Mouse (Mus musculus): ENCODE measurements at regions not wholly inside any gene's neighbourhood (a gene's known extent, or its start where the extent isn't known, plus 50 kb on each side); places are given as distances from the start of the nearest gene placed in this dataset.
"Not testable (repeated sequence)": the region's sequence is repeated elsewhere in the genome, so short reads cannot be mapped to it uniquely, and the experiment has no call there.

DNA sequence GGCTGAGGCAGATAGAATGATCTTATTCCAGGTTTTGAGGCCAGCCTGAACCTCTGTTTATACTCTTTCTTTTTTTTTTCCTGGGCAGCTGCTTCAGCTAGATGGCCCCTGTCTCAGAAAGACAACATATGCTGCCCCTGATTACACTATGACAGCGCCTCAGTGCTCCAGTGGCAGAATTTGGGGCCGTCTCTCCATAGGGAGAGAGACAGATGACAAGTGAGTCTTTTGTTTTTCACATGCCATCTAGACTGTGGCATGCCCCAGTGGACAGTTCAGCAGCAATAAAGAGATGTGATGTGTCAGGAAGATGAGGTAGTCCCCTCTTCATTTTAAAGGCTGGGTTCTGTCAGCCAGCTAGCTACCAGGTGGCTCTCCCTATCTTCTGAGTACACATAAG is 139.8 kb upstream of the 1700025G04Rik start:
- 30% methylated on average over 2 of the region's 2 CpGs for WGBS
- no peak for ATAC-seq (ENCODE audit: low read depth)
- no peak overlapping the region for H3K27ac ChIP-seq (ENCODE audit: low read depth, low read length)

DNA sequence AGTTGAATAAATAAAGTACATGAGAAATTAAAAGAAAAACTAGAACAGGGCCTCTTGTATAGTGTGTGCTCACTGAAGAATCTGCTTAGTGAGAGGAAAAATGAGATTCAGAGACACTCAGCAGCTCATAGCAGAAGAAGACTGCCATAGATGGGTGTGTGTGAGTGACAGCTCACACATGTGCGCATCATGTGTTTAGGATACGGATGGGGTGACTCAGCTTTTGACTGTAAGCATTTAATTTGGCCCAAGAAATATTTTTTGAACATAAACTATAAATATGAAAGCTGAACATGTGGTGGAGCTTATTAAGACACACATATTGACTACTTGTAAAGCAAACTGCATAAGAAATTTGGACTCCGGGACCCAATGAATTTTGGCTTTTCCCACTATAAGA is 136.1 kb upstream of the 1700025G04Rik start:
- Histone ChIP-seq H3K27ac (ENCODE audit: low read depth, low read length) (no peak overlapping the region), H3K9me3 (ENCODE audit: control insufficient read depth, low read length) (no peaks in the 10 kb centered on the region), H3K27me3 (ENCODE audit: control insufficient read depth, insufficient read depth, low read length) (no peaks in the 10 kb centered on the region), H3K4me2 (ENCODE audit: low read depth, low read length) (no peak overlapping the region), H3K36me3 (ENCODE audit: control insufficient read depth, insufficient read depth, low read length) (no peaks in the 10 kb centered on the region), H3K4me1 (ENCODE audit: control insufficient read depth, insufficient read depth, low read length) (no peaks in the 10 kb centered on the region), H3K9ac (replicated peaks; ENCODE audit: low read depth, low read length) (no peak overlapping the region), H3K4me3 (ENCODE audit: low read depth, low read length) (no peak overlapping the region)
- 94% methylated on average over 3 of the region's 3 CpGs for WGBS
- no peak for ATAC-seq (ENCODE audit: low read depth)

More for the DNA sequence above, 139.8 kb upstream of the 1700025G04Rik start:
- no peaks in the 10 kb centered on the region for H3K9me3 ChIP-seq (ENCODE audit: control insufficient read depth, low read length)
- H3K36me3 ChIP-seq (ENCODE audit: control insufficient read depth, insufficient read depth, low read length), result no peaks in the 10 kb centered on the region
- no peak overlapping the region for H3K4me3 ChIP-seq (ENCODE audit: low read depth, low read length)
- no peak overlapping the region for H3K9ac ChIP-seq (replicated peaks; ENCODE audit: low read depth, low read length)
- H3K4me2 ChIP-seq (ENCODE audit: low read depth, low read length), result no peak overlapping the region
- H3K4me1 ChIP-seq (ENCODE audit: control insufficient read depth, insufficient read depth, low read length), result no peaks in the 10 kb centered on the region
- no peaks in the 10 kb centered on the region for H3K27me3 ChIP-seq (ENCODE audit: control insufficient read depth, insufficient read depth, low read length)

DNA sequence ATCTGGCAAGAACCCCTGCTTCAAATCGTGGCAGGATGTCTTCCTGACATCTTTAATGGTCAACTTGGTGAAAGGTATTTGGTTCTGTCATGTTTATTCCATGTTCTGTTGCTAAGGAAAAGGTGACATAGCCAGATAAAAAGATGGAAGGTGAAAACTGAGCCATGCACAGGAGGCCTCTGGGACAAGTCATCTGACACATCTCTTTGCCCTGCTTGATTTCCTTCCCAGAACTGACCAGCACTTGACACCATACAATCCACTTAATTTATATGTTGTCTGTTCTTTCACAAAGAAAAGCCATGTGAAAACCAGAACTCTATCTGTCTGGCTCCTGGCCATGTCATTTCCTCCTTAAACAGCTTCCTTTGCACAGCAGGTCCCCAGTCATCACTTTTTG is 133.7 kb upstream of the 1700025G04Rik start:
- WGBS, result 76% methylated on average over 1 of the region's 1 CpGs
- Histone ChIP-seq H3K4me3 (ENCODE audit: low read depth, low read length) (no peak overlapping the region), H3K36me3 (ENCODE audit: control insufficient read depth, insufficient read depth, low read length) (no peaks in the 10 kb centered on the region), H3K9ac (replicated peaks; ENCODE audit: low read depth, low read length) (no peak overlapping the region), H3K4me1 (ENCODE audit: control insufficient read depth, insufficient read depth, low read length) (no peaks in the 10 kb centered on the region), H3K27ac (ENCODE audit: low read depth, low read length) (no peak overlapping the region), H3K4me2 (ENCODE audit: low read depth, low read length) (no peak overlapping the region), H3K9me3 (ENCODE audit: control insufficient read depth, low read length) (no peaks in the 10 kb centered on the region), H3K27me3 (ENCODE audit: control insufficient read depth, insufficient read depth, low read length) (no peaks in the 10 kb centered on the region)
- no peak for ATAC-seq (ENCODE audit: low read depth)

DNA sequence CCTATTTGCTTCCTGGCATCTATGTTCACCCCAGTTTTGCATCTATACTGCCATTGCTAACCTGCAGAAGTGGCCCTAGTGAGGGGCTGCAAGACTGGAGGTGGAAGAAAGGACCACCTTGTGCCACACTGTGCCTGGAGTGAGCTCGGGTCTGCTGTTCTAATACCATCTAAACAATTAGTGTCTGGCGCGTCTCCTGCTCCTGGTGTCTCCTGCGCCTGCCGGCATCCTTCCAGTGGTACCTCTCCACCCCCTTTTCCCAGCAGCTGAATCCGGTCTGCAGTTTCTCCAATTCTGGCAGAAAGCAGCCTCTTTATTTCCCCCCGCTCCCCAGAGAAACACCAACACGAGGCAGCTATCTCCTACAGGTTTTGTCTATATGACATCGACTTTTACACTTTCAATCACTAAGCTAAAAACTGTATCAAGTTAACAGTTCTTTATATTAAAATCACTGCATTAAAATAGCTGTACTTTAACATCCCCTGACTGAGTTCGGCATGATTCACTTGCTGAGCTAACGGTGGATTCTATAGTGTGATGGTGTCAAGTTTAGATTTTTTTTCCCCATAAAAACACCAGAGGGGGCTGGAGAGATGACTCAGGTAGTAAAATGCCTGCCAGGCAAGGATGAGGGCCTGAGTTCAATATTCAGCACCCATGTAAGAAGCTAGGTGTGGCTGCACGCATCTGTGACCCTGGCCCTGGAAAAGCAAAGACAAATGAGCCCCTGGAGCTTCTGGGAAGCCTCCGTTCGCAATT is 131.1 kb upstream of the 1700025G04Rik start:
- H3K4me2 ChIP-seq (ENCODE audit: low read depth, low read length), result no peak overlapping the region
- H3K27me3 ChIP-seq (ENCODE audit: control insufficient read depth, insufficient read depth, low read length), result no peaks in the 10 kb centered on the region
- H3K9ac ChIP-seq (replicated peaks; ENCODE audit: low read depth, low read length), result no peak overlapping the region
- H3K4me3 ChIP-seq (ENCODE audit: low read depth, low read length), result no peak overlapping the region
- H3K36me3 ChIP-seq (ENCODE audit: control insufficient read depth, insufficient read depth, low read length), result no peaks in the 10 kb centered on the region
- ATAC-seq (ENCODE audit: low read depth), result no peak
- no peaks in the 10 kb centered on the region for H3K4me1 ChIP-seq (ENCODE audit: control insufficient read depth, insufficient read depth, low read length)
- H3K9me3 ChIP-seq (ENCODE audit: control insufficient read depth, low read length), result no peaks in the 10 kb centered on the region
- 84% methylated on average over 14 of the region's 14 CpGs for WGBS
- H3K27ac ChIP-seq (ENCODE audit: low read depth, low read length), result no peak overlapping the region

DNA sequence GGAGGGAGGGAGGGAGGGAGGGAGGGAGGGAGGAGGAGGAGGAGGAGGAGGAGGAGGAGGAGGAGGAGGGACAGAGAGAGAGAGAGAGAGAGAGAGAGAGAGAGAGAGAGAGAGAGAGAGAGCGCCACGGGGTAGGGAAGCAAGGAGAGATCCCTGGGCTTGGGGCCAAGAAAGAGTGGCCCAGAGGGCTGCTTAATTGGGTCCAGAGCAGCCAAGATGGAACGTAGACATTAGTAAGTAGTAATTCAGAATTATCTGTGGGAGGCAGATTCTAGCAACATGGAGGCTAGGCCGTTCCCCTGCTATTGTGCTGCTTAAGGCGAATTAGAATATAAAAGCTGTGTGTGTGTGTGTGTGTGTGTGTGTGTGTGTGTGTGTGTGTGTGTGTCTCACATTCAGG is 129.8 kb upstream of the 1700025G04Rik start:
- WGBS, result 42% methylated on average over 5 of the region's 5 CpGs
- H3K4me3 ChIP-seq (ENCODE audit: low read depth, low read length); H3K4me1 ChIP-seq (ENCODE audit: control insufficient read depth, insufficient read depth, low read length); H3K27me3 ChIP-seq (ENCODE audit: control insufficient read depth, insufficient read depth, low read length); H3K36me3 ChIP-seq (ENCODE audit: control insufficient read depth, insufficient read depth, low read length); H3K27ac ChIP-seq (ENCODE audit: low read depth, low read length); H3K4me2 ChIP-seq (ENCODE audit: low read depth, low read length); H3K9me3 ChIP-seq (ENCODE audit: control insufficient read depth, low read length); H3K9ac ChIP-seq (replicated peaks; ENCODE audit: low read depth, low read length): not testable (repeated sequence)
- peak; percentile 61; the same call in 1 of the 2 replicates for ATAC-seq (ENCODE audit: low read depth)

DNA sequence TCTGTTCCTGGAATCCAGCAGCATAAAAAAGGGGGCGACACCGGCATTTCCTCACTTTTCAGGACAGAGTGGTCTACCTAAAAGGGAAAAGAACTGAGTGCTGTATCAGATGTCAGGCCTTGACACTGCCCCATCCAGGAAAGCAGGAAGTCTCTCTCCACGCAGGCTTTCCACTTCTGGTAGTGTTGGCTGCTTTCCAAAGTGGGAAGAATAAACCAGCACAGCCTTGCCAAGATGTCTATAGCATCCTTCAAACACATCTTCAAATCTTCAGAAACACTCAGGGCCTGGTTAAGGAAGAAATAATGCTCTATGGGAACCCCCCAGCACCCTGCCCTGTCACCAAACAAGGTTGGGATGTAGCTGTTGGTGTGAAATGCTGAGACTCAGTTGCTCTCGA is 127.5 kb upstream of the 1700025G04Rik start:
- ATAC-seq (ENCODE audit: low read depth), result no peak
- Histone ChIP-seq H3K27ac (ENCODE audit: low read depth, low read length) (no peak overlapping the region), H3K4me1 (ENCODE audit: control insufficient read depth, insufficient read depth, low read length) (no peaks in the 10 kb centered on the region), H3K9me3 (ENCODE audit: control insufficient read depth, low read length) (no peaks in the 10 kb centered on the region), H3K4me2 (ENCODE audit: low read depth, low read length) (no peak overlapping the region), H3K9ac (replicated peaks; ENCODE audit: low read depth, low read length) (no peak overlapping the region), H3K27me3 (ENCODE audit: control insufficient read depth, insufficient read depth, low read length) (no peaks in the 10 kb centered on the region), H3K4me3 (ENCODE audit: low read depth, low read length) (no peak overlapping the region), H3K36me3 (ENCODE audit: control insufficient read depth, insufficient read depth, low read length) (no peaks in the 10 kb centered on the region)
- 65% methylated on average over 4 of the region's 4 CpGs for WGBS

DNA sequence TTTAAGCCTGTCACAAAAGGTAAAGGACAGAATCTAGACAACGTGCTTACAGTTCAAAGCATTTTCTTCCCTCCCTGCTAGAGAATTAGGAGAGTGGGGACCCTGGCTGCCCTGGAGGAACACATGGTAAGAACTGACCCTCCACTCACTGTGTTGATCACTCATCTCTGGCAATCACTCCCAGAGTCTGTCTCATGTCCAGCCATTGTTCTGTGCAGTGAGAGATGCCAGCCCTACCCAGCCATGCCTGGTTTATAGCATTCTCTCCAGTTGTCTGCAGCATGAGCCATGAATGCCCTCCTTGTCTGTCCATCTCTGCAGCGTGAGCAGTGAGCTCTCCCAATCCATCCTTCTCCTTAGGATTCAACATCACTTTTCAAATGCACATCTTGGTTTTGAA is 124.5 kb upstream of the 1700025G04Rik start:
- H3K27ac ChIP-seq (ENCODE audit: low read depth, low read length), result no peak overlapping the region
- 74% methylated on average over 2 of the region's 2 CpGs for WGBS
- ATAC-seq (ENCODE audit: low read depth), result no peak
- H3K4me1 ChIP-seq (ENCODE audit: control insufficient read depth, insufficient read depth, low read length), result no peaks in the 10 kb centered on the region
- H3K9me3 ChIP-seq (ENCODE audit: control insufficient read depth, low read length), result no peaks in the 10 kb centered on the region
- H3K27me3 ChIP-seq (ENCODE audit: control insufficient read depth, insufficient read depth, low read length), result no peaks in the 10 kb centered on the region
- no peaks in the 10 kb centered on the region for H3K36me3 ChIP-seq (ENCODE audit: control insufficient read depth, insufficient read depth, low read length)
- no peak overlapping the region for H3K4me2 ChIP-seq (ENCODE audit: low read depth, low read length)
- no peak overlapping the region for H3K9ac ChIP-seq (replicated peaks; ENCODE audit: low read depth, low read length)
- H3K4me3 ChIP-seq (ENCODE audit: low read depth, low read length), result no peak overlapping the region

DNA sequence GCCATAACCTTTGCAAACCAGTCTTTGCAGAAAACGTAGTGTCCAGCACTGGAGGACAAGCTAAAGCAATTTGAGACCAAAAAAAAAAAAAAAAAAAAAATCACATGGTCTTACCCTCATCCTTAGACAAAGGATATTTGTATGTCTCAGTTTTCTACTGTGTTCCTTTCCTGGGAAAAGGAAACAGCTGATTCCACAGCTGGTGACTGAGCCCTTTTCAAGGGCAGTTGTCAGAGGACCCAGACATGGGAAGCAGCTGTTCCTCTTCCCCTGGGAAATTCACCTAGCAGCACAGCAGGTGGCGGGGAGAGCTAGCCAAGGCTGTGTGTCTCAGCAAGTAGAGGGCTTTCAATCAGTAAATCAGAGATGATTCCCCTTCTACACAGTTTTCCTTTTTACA is 113.3 kb upstream of the 1700025G04Rik start:
- H3K27me3 ChIP-seq (ENCODE audit: control insufficient read depth, insufficient read depth, low read length), result no peaks in the 10 kb centered on the region
- H3K9ac ChIP-seq (replicated peaks; ENCODE audit: low read depth, low read length), result no peak overlapping the region
- ATAC-seq (ENCODE audit: low read depth), result peak; percentile 49; the same call in 1 of the 2 replicates
- no peak overlapping the region for H3K4me2 ChIP-seq (ENCODE audit: low read depth, low read length)
- H3K4me1 ChIP-seq (ENCODE audit: control insufficient read depth, insufficient read depth, low read length), result no peaks in the 10 kb centered on the region; the same call in 1 of the 2 replicates
- no peak overlapping the region for H3K27ac ChIP-seq (ENCODE audit: low read depth, low read length)
- H3K4me3 ChIP-seq (ENCODE audit: low read depth, low read length), result no peak overlapping the region
- WGBS, result 48% methylated on average over 2 of the region's 2 CpGs
- no peaks in the 10 kb centered on the region for H3K9me3 ChIP-seq (ENCODE audit: control insufficient read depth, low read length)
- H3K36me3 ChIP-seq (ENCODE audit: control insufficient read depth, insufficient read depth, low read length), result no peaks in the 10 kb centered on the region

DNA sequence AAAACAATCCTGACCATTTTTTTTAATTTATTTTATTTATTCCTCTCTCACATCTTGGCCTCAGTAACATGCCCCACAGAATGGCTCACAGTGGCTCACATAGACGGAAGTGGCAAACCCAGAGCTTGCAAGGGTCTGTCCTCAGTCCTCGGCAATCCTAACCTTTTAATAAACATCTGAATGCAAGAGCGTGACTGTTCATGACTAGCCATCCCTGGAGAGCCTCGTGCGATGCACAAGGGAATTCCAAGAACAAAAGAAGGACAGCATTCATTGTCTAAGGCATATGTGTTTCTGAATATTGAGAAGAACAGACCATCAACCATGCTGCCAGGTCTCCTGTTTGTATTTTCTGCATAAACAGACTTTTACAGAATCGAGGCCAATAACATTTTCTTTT is 98.8 kb upstream of the 1700025G04Rik start:
- Histone ChIP-seq H3K27me3 (ENCODE audit: control insufficient read depth, insufficient read depth, low read length) (no peaks in the 10 kb centered on the region), H3K9me3 (ENCODE audit: control insufficient read depth, low read length) (no peaks in the 10 kb centered on the region), H3K27ac (ENCODE audit: low read depth, low read length) (no peak overlapping the region), H3K4me2 (ENCODE audit: low read depth, low read length) (no peak overlapping the region), H3K9ac (replicated peaks; ENCODE audit: low read depth, low read length) (no peak overlapping the region), H3K4me1 (ENCODE audit: control insufficient read depth, insufficient read depth, low read length) (no peaks in the 10 kb centered on the region), H3K4me3 (ENCODE audit: low read depth, low read length) (no peak overlapping the region), H3K36me3 (ENCODE audit: control insufficient read depth, insufficient read depth, low read length) (no peaks in the 10 kb centered on the region)
- WGBS, result 25% methylated on average over 6 of the region's 6 CpGs
- no peak for ATAC-seq (ENCODE audit: low read depth)

All from neural tube, embryonic 14.5 days (tissue).